Mouse (Mus musculus) Patski (cell line): ENCODE results near the gene Hus1. TPM values are rescaled to one million over a fixed set of nuclear protein-coding genes. Genes with fewer than 3 reads are reported as not detected.

Source experiments
- ATAC-seq: fragments of 100-300 bp; one replicate; pipeline ENCODE4 v1.8.0; 2021
- CTCF ChIA-PET: fragments of 350-600 bp; sonication (Branson Sonifier 250); formaldehyde crosslinking; loops from one replicate; lab custom pipeline; 2022; ENCODE audit warnings: inconsistent platforms; lab: Charles Lee
- POLR2A ChIA-PET: fragments of 350-600 bp; sonication (Branson Sonifier 250); formaldehyde crosslinking; loops from one replicate; lab custom pipeline; 2022; ENCODE audit warnings: antibody characterized with exemption, inconsistent platforms; lab: Charles Lee
- DNase-seq: peaks from one replicate; pipeline ENCODE4 v3.0.0-alpha.2; 2011; ENCODE audit warnings: low read depth, low spot score
- H3K27me3 ChIP-seq: fragments of 371-371 bp; one replicate; pipeline ENCODE4 v1.5.1; 2021
- CTCF ChIP-seq: fragments of 100-300 bp; IDR thresholded peaks from one replicate; pipeline ENCODE4 v1.5.1; 2021
- in situ Hi-C: fragments of 300-500 bp; cut with MboI; formaldehyde crosslinking; loops from 3 replicates; pipeline ENCODE4 v1.11.1; 2018; ENCODE audit warnings: low pct_unique_long_range_greater_than_20kb, mixed read lengths
- polyA plus RNA-seq: library from polyadenylated mRNA; unstranded; gene quantifications from one replicate; pipeline ENCODE4 v1.2.3, GENCODE M21; 2021

The Hus1 gene
- polyA plus RNA-seq, result 10.1 TPM

- ChIA-PET CTCF (interaction anchor here (0.9 to 1.2 kb wide), 2 partner anchors 28 to 112 kb away, joined by 3 read pairs; no protein-coding TSS in a partner anchor), POLR2A (interaction anchor here (1.1 kb wide), 1 partner anchor 8 kb away, joined by 3 read pairs; no protein-coding TSS in a partner anchor)
- peaks cover 11% of the 10 kb centered on the region for H3K27me3 ChIP-seq
- TF ChIP-seq CTCF, result no peak
- ATAC-seq (peak; percentile 95), DNase-seq (peak; percentile 24)
- in situ Hi-C loops, result no loop called here
Observed at GRCm38 (mm10) chr11:9010853-9011339, at the start of gene Hus1. TSS of gene Hus1 (minus strand) at chr11:9011191.

DNA sequence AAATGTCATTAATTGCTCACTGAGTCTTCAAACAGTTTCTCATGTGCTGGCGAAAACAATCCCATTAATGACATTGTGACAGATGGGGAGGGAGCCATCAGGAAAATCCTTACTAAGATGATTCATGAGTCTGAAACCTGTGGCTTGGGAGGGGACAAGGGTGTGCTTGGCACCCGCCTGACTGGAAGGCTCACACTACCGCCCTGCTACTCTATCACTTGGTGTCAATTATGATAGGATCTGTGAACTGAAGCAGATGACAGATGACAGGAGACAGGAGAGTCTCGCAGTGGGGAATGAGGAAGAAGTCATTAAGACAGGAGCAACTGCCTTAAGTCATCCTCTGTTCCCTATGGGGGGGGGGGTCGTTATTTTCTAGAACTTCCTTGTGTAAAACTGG is 49.5 kb upstream of the Hus1 start:
- no peak for ATAC-seq
- POLR2A ChIA-PET, result no interaction called here
- no peak for DNase-seq
- H3K27me3 ChIP-seq, result no peaks in the 10 kb centered on the region
- in situ Hi-C loops, result no loop called here
- CTCF ChIA-PET, result no interaction called here
- no peak for TF ChIP-seq CTCF

DNA sequence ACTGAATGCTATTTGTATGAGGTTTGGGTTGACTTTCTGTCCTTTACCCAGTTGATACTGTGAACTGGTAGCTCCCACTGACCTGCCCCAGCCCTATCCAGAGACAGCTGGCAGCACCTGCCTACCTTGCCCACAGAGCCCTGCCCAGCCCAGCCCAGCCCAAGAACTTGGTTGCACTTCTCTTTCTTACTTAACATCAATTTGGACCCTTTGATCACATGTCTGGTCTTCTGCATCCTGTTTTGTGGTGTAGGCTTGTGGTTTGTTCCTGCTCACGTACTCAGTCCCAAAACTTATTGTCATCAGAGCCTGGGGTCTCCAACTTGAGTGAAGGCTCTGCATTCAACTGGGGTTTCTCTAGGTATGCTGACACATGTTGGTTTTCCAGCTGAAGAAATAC is 49.0 kb upstream of the Hus1 start:
- H3K27me3 ChIP-seq, result no peaks in the 10 kb centered on the region
- no peak for ATAC-seq
- in situ Hi-C loops, result no loop called here
- no peak for TF ChIP-seq CTCF
- POLR2A ChIA-PET, result no interaction called here
- no peak for DNase-seq
- CTCF ChIA-PET, result no interaction called here

- ChIA-PET POLR2A (no interaction called here), CTCF (no interaction called here)
- TF ChIP-seq CTCF, result no peak
- in situ Hi-C loops, result no loop called here
- DNase-seq, result no peak
- ATAC-seq, result no peak
- H3K27me3 ChIP-seq, result no peaks in the 10 kb centered on the region
Observed at GRCm38 (mm10) chr11:9057711-9058110, 46.7 kb upstream of the Hus1 start.

DNA sequence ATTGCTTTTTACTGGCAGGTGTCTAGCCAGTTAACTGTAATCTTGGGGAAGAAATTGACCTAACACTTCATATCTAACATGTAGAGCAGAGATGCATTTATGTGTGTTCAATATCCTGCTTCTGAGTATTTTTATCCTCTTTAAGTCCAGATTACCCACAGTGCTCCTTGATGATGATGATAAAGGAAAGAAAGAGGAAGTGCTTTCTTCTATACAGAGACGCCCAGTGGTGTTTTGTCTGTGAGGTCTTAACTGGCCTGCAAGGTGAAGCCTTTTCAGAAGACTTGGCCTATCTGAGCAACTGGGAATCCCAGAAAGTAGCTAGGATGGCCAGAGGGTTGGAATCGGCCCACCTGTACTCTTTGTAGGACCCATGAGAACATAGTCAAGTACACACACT is 45.9 kb upstream of the Hus1 start:
- in situ Hi-C loops, result no loop called here
- no peaks in the 10 kb centered on the region for H3K27me3 ChIP-seq
- ATAC-seq (no peak), DNase-seq (no peak)
- no peak for TF ChIP-seq CTCF
- CTCF ChIA-PET, result no interaction called here
- POLR2A ChIA-PET, result no interaction called here

- ChIA-PET CTCF (no interaction called here), POLR2A (no interaction called here)
- DNase-seq, result no peak
- ATAC-seq, result no peak
- in situ Hi-C loops, result no loop called here
- H3K27me3 ChIP-seq, result no peaks in the 10 kb centered on the region
- TF ChIP-seq CTCF, result no peak
Observed at GRCm38 (mm10) chr11:9051895-9052294, 40.9 kb upstream of the Hus1 start.

DNA sequence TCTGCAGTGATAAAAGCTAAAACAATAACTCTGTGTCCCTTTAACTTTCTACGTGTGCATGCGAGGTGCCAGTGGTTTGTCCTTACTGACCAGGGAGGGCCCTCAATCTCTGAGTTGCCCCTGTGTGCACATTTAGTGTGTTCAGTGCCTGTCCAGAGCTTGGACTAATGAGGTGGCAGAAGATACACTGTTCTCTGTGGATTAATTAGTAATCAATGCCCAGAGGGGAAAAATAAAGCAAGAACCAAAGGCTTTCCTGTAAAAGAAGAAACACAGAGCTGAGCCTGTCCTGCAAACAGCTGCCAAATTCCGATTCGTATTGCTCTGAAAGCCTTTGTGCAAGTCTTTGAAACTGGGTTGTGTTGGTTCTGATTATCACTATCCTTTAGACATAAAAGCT is 39.2 kb upstream of the Hus1 start:
- in situ Hi-C loops, result no loop called here
- ChIA-PET CTCF (no interaction called here), POLR2A (no interaction called here)

GRCm38 (mm10) chr11:9048703-9049060 is 37.7 kb upstream of the Hus1 start, which contains the start of gene Sun3:
TSS of gene Sun3 (minus strand) at chr11:9048991.
- no peak for DNase-seq
- ChIA-PET CTCF (interaction anchor here (0.6 kb wide), 1 partner anchor 63 kb away, joined by 3 read pairs; no protein-coding TSS in a partner anchor), POLR2A (no interaction called here)
- no peak for TF ChIP-seq CTCF
- peak; percentile 29 for ATAC-seq
- in situ Hi-C loops, result no loop called here
- no peaks in the 10 kb centered on the region for H3K27me3 ChIP-seq

More for the DNA sequence above, 39.2 kb upstream of the Hus1 start:
- no peak for ATAC-seq
- H3K27me3 ChIP-seq, result no peaks in the 10 kb centered on the region
- DNase-seq, result no peak
- TF ChIP-seq CTCF, result no peak

GRCm38 (mm10) chr11:9048011-9048702 is 37.2 kb upstream of the Hus1 start, which contains the start of gene Gm11992:
TSS of gene Gm11992 (plus strand) at chr11:9048594.
- ChIA-PET POLR2A (no interaction called here), CTCF (interaction anchor here (0.6 kb wide), 1 partner anchor 62 kb away, joined by 3 read pairs; no protein-coding TSS in a partner anchor)
- ATAC-seq (peak; percentile 100), DNase-seq (peak; percentile 37)
- no peak for TF ChIP-seq CTCF
- no peaks in the 10 kb centered on the region for H3K27me3 ChIP-seq
- in situ Hi-C loops, result no loop called here

GRCm38 (mm10) chr11:9047044-9047443 is 36.1 kb upstream of the Hus1 start:
- DNase-seq, result no peak
- ATAC-seq, result no peak
- ChIA-PET POLR2A (interaction anchor here (0.7 kb wide), 1 partner anchor 99 kb away, joined by 3 read pairs; no protein-coding TSS in a partner anchor), CTCF (interaction anchor here (1.1 to 1.3 kb wide), 2 partner anchors 9 to 61 kb away, joined by 3 to 4 read pairs; no protein-coding TSS in a partner anchor)
- H3K27me3 ChIP-seq, result no peaks in the 10 kb centered on the region
- in situ Hi-C loops, result no loop called here
- TF ChIP-seq CTCF, result no peak

GRCm38 (mm10) chr11:9046546-9046945 is 35.6 kb upstream of the Hus1 start:
- POLR2A ChIA-PET, result no interaction called here
- in situ Hi-C loops, result no loop called here
- no peak for TF ChIP-seq CTCF
- ATAC-seq (no peak), DNase-seq (no peak)
- CTCF ChIA-PET, result interaction anchor here (1.1 to 1.3 kb wide), 2 partner anchors 9 to 61 kb away, joined by 3 to 4 read pairs; no protein-coding TSS in a partner anchor
- no peaks in the 10 kb centered on the region for H3K27me3 ChIP-seq
